Comparison of ENCODE assay signal across 7 mouse cellular contexts in the genomic region with DNA sequence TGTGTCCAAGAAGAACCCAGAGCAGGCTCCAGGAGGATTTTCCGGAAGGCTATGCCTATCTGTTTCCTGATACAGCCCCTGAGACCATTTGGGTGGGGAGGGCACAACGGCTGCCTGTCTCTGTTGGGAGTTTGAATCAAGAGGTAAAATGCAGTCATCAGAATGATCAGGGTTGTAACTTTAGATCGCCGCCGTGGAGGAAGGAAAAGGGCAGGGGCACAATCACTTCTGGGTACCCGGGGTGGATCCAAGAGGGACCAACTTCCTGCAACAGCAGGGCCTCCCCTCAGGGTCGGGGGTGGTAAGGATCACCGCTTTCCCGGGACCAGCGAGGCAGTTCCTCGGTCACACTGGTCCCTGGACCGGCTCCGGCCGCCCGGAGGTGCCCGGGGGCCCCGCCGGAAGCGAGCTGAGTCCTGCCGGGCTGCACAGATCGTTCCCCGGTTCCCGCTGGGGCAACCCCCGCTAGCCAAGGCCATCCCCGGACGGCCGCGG. TPM values are rescaled to one million over a fixed set of nuclear protein-coding genes. Genes with fewer than 3 reads are reported as not detected.
DNase-seq lines count a peak whose midpoint lies in the region; ATAC-seq and TF ChIP-seq lines count a peak whose summit lies in the region.

No protein-coding gene starts in this region.

- WGBS in neural tube, embryonic 11.5 days, result under 1% methylated on average over 27 of the region's 28 CpGs
- under 1% methylated on average over 28 of the region's 28 CpGs for WGBS in embryonic facial prominence, embryonic 12.5 days
- WGBS in intestine, embryonic 16.5 days, result under 1% methylated on average over 28 of the region's 28 CpGs

- TF ChIP-seq POLR2A in myocyte (IDR thresholded peaks at IDR 0.05; ENCODE audit: insufficient read length, low read depth), result no peak

- DNase-seq in neural tube, embryonic 11.5 days (ENCODE audit: low spot score), result no peak
- no peak for DNase-seq in neural tube, embryonic 10.5 days (ENCODE audit: extremely low spot score, low spot score)
- no peak for DNase-seq in thymus, postnatal 10 days (ENCODE audit: low spot score in 2 of 2)
- DNase-seq in cerebellum, adult 9-10 months, result no peak

- peaks cover 46% of the 10 kb centered on the region for H3K79me2 ChIP-seq in myocyte (ENCODE audit: control insufficient read depth, insufficient read depth)

- H3K4me2 ChIP-seq in neural tube, embryonic 11.5 days (ENCODE audit: low read depth), result peak overlapping the region; percentile 74
- peak overlapping the region; percentile 76 for H3K4me2 ChIP-seq in embryonic facial prominence, embryonic 12.5 days (replicated peaks)
- H3K4me2 ChIP-seq in intestine, embryonic 16.5 days (ENCODE audit: low read depth, low read length), result peak overlapping the region; percentile 64
- H3K4me2 ChIP-seq in myocyte (ENCODE audit: low read depth), result peak overlapping the region; percentile 67

- H3ac ChIP-seq in myocyte (ENCODE audit: control insufficient read depth, insufficient read length), result peak overlapping the region; percentile 76

- H3K27me3 ChIP-seq in neural tube, embryonic 11.5 days (ENCODE audit: control insufficient read depth, insufficient read depth, low read length), result no peaks in the 10 kb centered on the region
- no peaks in the 10 kb centered on the region for H3K27me3 ChIP-seq in embryonic facial prominence, embryonic 12.5 days
- H3K27me3 ChIP-seq in intestine, embryonic 16.5 days (replicated peaks; ENCODE audit: control insufficient read depth, insufficient read depth, low read length), result no peaks in the 10 kb centered on the region
- no peaks in the 10 kb centered on the region for H3K27me3 ChIP-seq in myocyte (ENCODE audit: control insufficient read depth, insufficient read depth, insufficient read length)

- H3K36me3 ChIP-seq in neural tube, embryonic 11.5 days (ENCODE audit: control insufficient read depth, insufficient read depth, low read length), result no peaks in the 10 kb centered on the region
- no peaks in the 10 kb centered on the region for H3K36me3 ChIP-seq in embryonic facial prominence, embryonic 12.5 days
- no peaks in the 10 kb centered on the region for H3K36me3 ChIP-seq in intestine, embryonic 16.5 days (ENCODE audit: control insufficient read depth, insufficient read depth, low read length)
- H3K36me3 ChIP-seq in myocyte (ENCODE audit: control insufficient read depth, insufficient read depth), result no peaks in the 10 kb centered on the region

- no peak; the same call in 1 of the 2 replicates for ATAC-seq in neural tube, embryonic 11.5 days (ENCODE audit: insufficient read depth, low FRiP score, low TSS enrichment)
- ATAC-seq in embryonic facial prominence, embryonic 12.5 days (ENCODE audit: insufficient number of reproducible peaks, insufficient read depth, low FRiP score, low TSS enrichment), result no peak; the same call in 1 of the 2 replicates
- peak; percentile 70; the same call in 1 of the 2 replicates for ATAC-seq in intestine, embryonic 16.5 days

- peak overlapping the region; percentile 94 for H3K9ac ChIP-seq in neural tube, embryonic 11.5 days (ENCODE audit: low read length)
- peak overlapping the region; percentile 94 for H3K9ac ChIP-seq in embryonic facial prominence, embryonic 12.5 days
- H3K9ac ChIP-seq in intestine, embryonic 16.5 days (ENCODE audit: low read depth, low read length), result peak overlapping the region; percentile 98

- H3K4me1 ChIP-seq in neural tube, embryonic 11.5 days (ENCODE audit: control insufficient read depth, insufficient read depth, low read length), result peaks cover 6% of the 10 kb centered on the region
- H3K4me1 ChIP-seq in embryonic facial prominence, embryonic 12.5 days, result peaks cover 17% of the 10 kb centered on the region
- peaks cover 18% of the 10 kb centered on the region for H3K4me1 ChIP-seq in intestine, embryonic 16.5 days (ENCODE audit: control insufficient read depth, insufficient read depth, low read length)

- H3K9me3 ChIP-seq in neural tube, embryonic 11.5 days (ENCODE audit: control insufficient read depth, low read length), result no peaks in the 10 kb centered on the region
- H3K9me3 ChIP-seq in embryonic facial prominence, embryonic 12.5 days, result no peaks in the 10 kb centered on the region
- H3K9me3 ChIP-seq in intestine, embryonic 16.5 days (ENCODE audit: control insufficient read depth, low read length), result no peaks in the 10 kb centered on the region

- peak overlapping the region; percentile 84 for H3K27ac ChIP-seq in neural tube, embryonic 11.5 days (ENCODE audit: low read depth, low read length)
- H3K27ac ChIP-seq in embryonic facial prominence, embryonic 12.5 days, result peak overlapping the region; percentile 82
- peak overlapping the region; percentile 91 for H3K27ac ChIP-seq in intestine, embryonic 16.5 days (ENCODE audit: low read length)

- H3K4me3 ChIP-seq in neural tube, embryonic 11.5 days (ENCODE audit: low read depth, low read length), result peak overlapping the region; percentile 90
- peak overlapping the region; percentile 88 for H3K4me3 ChIP-seq in embryonic facial prominence, embryonic 12.5 days
- peak overlapping the region; percentile 92 for H3K4me3 ChIP-seq in intestine, embryonic 16.5 days (ENCODE audit: low read length)
- peak overlapping the region; percentile 50 for H3K4me3 ChIP-seq in myocyte

TF ChIP-seq in myocyte, 11 proteins besides CTCF, POLR2A, EP300 and RAD21:
- TF ChIP-seq CEBPB (IDR thresholded peaks at IDR 0.05; ENCODE audit: insufficient read depth, poor library complexity, severe bottlenecking) (no peak), MYOG (IDR thresholded peaks at IDR 0.05; ENCODE audit: control insufficient read depth in 1 of 3, insufficient read depth in 1 of 3, insufficient read length in 2 of 3, low read depth in 2 of 3) (no peak), SRF (IDR thresholded peaks at IDR 0.05; ENCODE audit: control insufficient read depth, insufficient read length, low read depth) (no peak), E2F4 (IDR thresholded peaks at IDR 0.05; ENCODE audit: insufficient read depth) (no peak), TCF12 (IDR thresholded peaks at IDR 0.05; ENCODE audit: insufficient read depth, poor library complexity, severe bottlenecking) (no peak), TCF3 (IDR thresholded peaks at IDR 0.05; ENCODE audit: insufficient read length, low read depth) (no peak), POLR2AphosphoS2 (IDR thresholded peaks at IDR 0.05; ENCODE audit: insufficient read length, low read depth) (no peak), USF1 (IDR thresholded peaks at IDR 0.05; ENCODE audit: low read depth) (no peak)
TF ChIP-seq in myocyte: peak in this region for 0.

RNA-seq across cellular contexts. Expression of gene Xpnpep1, which starts 2.0 kb away (rescaled TPM):
- 168 and 170 TPM in 2 replicates for polyA plus RNA-seq in neural tube, embryonic 11.5 days (2014; fragmentation: Nextera tagmentation; extraction: Ambion mirVana)
- polyA plus RNA-seq in embryonic facial prominence, embryonic 12.5 days (2016; fragmentation: Nextera tagmentation; extraction: Ambion mirVana), result 163 and 167 TPM in 2 replicates
- 231 and 264 TPM in 2 replicates for polyA plus RNA-seq in intestine, embryonic 16.5 days (2015; fragmentation: Nextera tagmentation; extraction: Ambion mirVana)
- polyA plus RNA-seq in myocyte (2012; fragmentation: generic; extraction: Trizol), result 172 TPM
